Mouse (Mus musculus) brain, embryonic 14.5 days (tissue): ENCODE measurements around the gene Kcmf1.

Source experiments
- CTCF ChIP-seq: fragments of 200-500 bp; IDR thresholded peaks from 2 replicates; pipeline ENCODE4 v1.5.1; 2012; ENCODE audit warnings: inconsistent platforms, mild to moderate bottlenecking, moderate library complexity, borderline replicate concordance; ENCODE audit not compliant: insufficient read depth, insufficient read length; ENCODE audit errors: extremely low read depth
- POLR2A ChIP-seq: fragments of 200-500 bp; IDR thresholded peaks from 2 replicates; pipeline ENCODE4 v1.6.1; 2012; ENCODE audit warnings: mild to moderate bottlenecking, inconsistent platforms, borderline replicate concordance; ENCODE audit not compliant: poor library complexity, insufficient read depth, insufficient read length, severe bottlenecking; ENCODE audit errors: extremely low read depth

- TF ChIP-seq CTCF (no peak), POLR2A (no peak)
Observed at GRCm38 (mm10) chr6:72809522-72810149, 90.1 kb downstream of the Kcmf1 start.
